Mouse (Mus musculus) embryonic facial prominence, embryonic 13.5 days (tissue): ENCODE measurements around the gene Gna12. TPM values are rescaled to one million over a fixed set of nuclear protein-coding genes. Genes with fewer than 3 reads are reported as not detected.
A peak's percentile ranks its signal among the peaks of the same experiment; 100 is the strongest.

Source experiments
- ATAC-seq: fragments of 200-750 bp; cut with Nextera tagmentation; 2 replicates; pipeline ENCODE4 v1.8.0; 2017; ENCODE audit warnings: low read depth; ENCODE audit not compliant: insufficient number of reproducible peaks, insufficient read depth, low FRiP score, low TSS enrichment
- H3K27ac ChIP-seq: fragments of 300-500 bp; sonication (generic); 2 replicates; pipeline ENCODE4 v1.5.1; 2015; ENCODE audit warnings: moderate library complexity, mild to moderate bottlenecking, inconsistent platforms
- H3K27me3 ChIP-seq: fragments of 300-500 bp; sonication (generic); 2 replicates; pipeline ENCODE4 v1.6.1; 2015; ENCODE audit warnings: mild to moderate bottlenecking, inconsistent platforms
- H3K36me3 ChIP-seq: fragments of 300-500 bp; sonication (generic); 2 replicates; pipeline ENCODE4 v1.6.1; 2015; ENCODE audit warnings: mild to moderate bottlenecking, inconsistent platforms
- H3K4me1 ChIP-seq: fragments of 300-500 bp; sonication (generic); 2 replicates; pipeline ENCODE4 v1.6.1; 2015; ENCODE audit warnings: inconsistent platforms
- H3K4me2 ChIP-seq: fragments of 300-500 bp; sonication (generic); 2 replicates; pipeline ENCODE4 v1.6.1; 2015; ENCODE audit warnings: moderate library complexity, mild to moderate bottlenecking, inconsistent platforms
- H3K4me3 ChIP-seq: fragments of 300-500 bp; sonication (generic); 2 replicates; pipeline ENCODE4 v1.5.1; 2015; ENCODE audit warnings: mild to moderate bottlenecking, inconsistent platforms
- H3K9ac ChIP-seq: fragments of 300-500 bp; sonication (generic); 2 replicates; pipeline ENCODE4 v1.6.1; 2015; ENCODE audit warnings: mild to moderate bottlenecking, inconsistent platforms
- H3K9me3 ChIP-seq: fragments of 300-500 bp; sonication (generic); 2 replicates; pipeline ENCODE4 v1.6.1; 2016; ENCODE audit warnings: inconsistent platforms
- WGBS: fragments of 180-500 bp; shearing (Covaris S2); methylation state at CpG from one replicate; pipeline ENCODE4 v1.1.7; 2015; ENCODE audit warnings: mixed read lengths; 5-methylcytosine and 5-hydroxymethylcytosine counted together
- polyA plus RNA-seq: library from polyadenylated mRNA; unstranded; fragments of >200 nt; fragmentation: Nextera tagmentation; extraction: Ambion mirVana; gene quantifications from 2 replicates; pipeline ENCODE4 v1.2.1, GENCODE M21; 2015

Gene Gna12
- polyA plus RNA-seq, 1 experiment from 2014 or later = 9.3 TPM

GRCm38 (mm10) chr5:140855909-140856530 lies 25.8 kb upstream of the Gna12 start:
- ATAC-seq = no peak
- Histone ChIP-seq H3K27ac (no peak overlapping the region), H3K4me1 (no peaks in the 10 kb centered on the region), H3K4me2 (no peak overlapping the region), H3K9ac (no peak overlapping the region), H3K27me3 (no peaks in the 10 kb centered on the region), H3K36me3 (no peaks in the 10 kb centered on the region), H3K9me3 (no peaks in the 10 kb centered on the region), H3K4me3 (no peak overlapping the region)
- WGBS = 65% methylated on average over 11 of the region's 11 CpGs

GRCm38 (mm10) chr5:140854700-140855099 lies 24.5 kb upstream of the Gna12 start:
- 82% methylated on average over 4 of the region's 4 CpGs for WGBS
- H3K27me3 ChIP-seq = no peaks in the 10 kb centered on the region

GRCm38 (mm10) chr5:140853723-140854122 lies 23.5 kb upstream of the Gna12 start:
- H3K27ac ChIP-seq = no peak overlapping the region
- H3K9ac ChIP-seq = no peak overlapping the region
- no peaks in the 10 kb centered on the region for H3K27me3 ChIP-seq
- no peak overlapping the region for H3K4me3 ChIP-seq
- H3K9me3 ChIP-seq = no peaks in the 10 kb centered on the region
- H3K36me3 ChIP-seq = no peaks in the 10 kb centered on the region
- WGBS = 81% methylated on average over 5 of the region's 5 CpGs
- no peak overlapping the region for H3K4me2 ChIP-seq
- no peak for ATAC-seq
- no peaks in the 10 kb centered on the region for H3K4me1 ChIP-seq

More at GRCm38 (mm10) chr5:140854700-140855099, 24.5 kb upstream of the Gna12 start:
- no peaks in the 10 kb centered on the region for H3K4me1 ChIP-seq
- no peaks in the 10 kb centered on the region for H3K36me3 ChIP-seq
- H3K27ac ChIP-seq = no peak overlapping the region
- H3K9me3 ChIP-seq = no peaks in the 10 kb centered on the region
- H3K4me2 ChIP-seq = no peak overlapping the region
- no peak for ATAC-seq
- no peak overlapping the region for H3K9ac ChIP-seq
- H3K4me3 ChIP-seq = no peak overlapping the region

- 88% methylated on average over 12 of the region's 12 CpGs for WGBS
Observed at GRCm38 (mm10) chr5:140852435-140852996, 22.3 kb upstream of the Gna12 start.

GRCm38 (mm10) chr5:140847300-140847729 lies 17.1 kb upstream of the Gna12 start:
- Histone ChIP-seq H3K4me3 (no peak overlapping the region), H3K9me3 (no peaks in the 10 kb centered on the region), H3K4me1 (no peaks in the 10 kb centered on the region), H3K4me2 (no peak overlapping the region), H3K27me3 (no peaks in the 10 kb centered on the region), H3K9ac (no peak overlapping the region), H3K36me3 (no peaks in the 10 kb centered on the region), H3K27ac (no peak overlapping the region)
- 0 out of 2 replicates have a peak, but pooled peaks have one; percentile 20 for ATAC-seq
- WGBS = 12% methylated on average over 5 of the region's 5 CpGs

More at GRCm38 (mm10) chr5:140852435-140852996, 22.3 kb upstream of the Gna12 start:
- no peak overlapping the region for H3K9ac ChIP-seq
- no peaks in the 10 kb centered on the region for H3K4me1 ChIP-seq
- H3K36me3 ChIP-seq = no peaks in the 10 kb centered on the region
- H3K27me3 ChIP-seq = no peaks in the 10 kb centered on the region
- no peaks in the 10 kb centered on the region for H3K9me3 ChIP-seq
- no peak overlapping the region for H3K27ac ChIP-seq
- H3K4me3 ChIP-seq = no peak overlapping the region
- ATAC-seq = no peak
- no peak overlapping the region for H3K4me2 ChIP-seq

- Histone ChIP-seq H3K27me3 (no peaks in the 10 kb centered on the region), H3K36me3 (no peaks in the 10 kb centered on the region), H3K4me3 (no peak overlapping the region), H3K4me2 (no peak overlapping the region), H3K9me3 (no peaks in the 10 kb centered on the region), H3K4me1 (no peaks in the 10 kb centered on the region), H3K9ac (no peak overlapping the region), H3K27ac (no peak overlapping the region)
- 73% methylated on average over 4 of the region's 4 CpGs for WGBS
- ATAC-seq = no peak
Observed at GRCm38 (mm10) chr5:140841942-140842341, 11.7 kb upstream of the Gna12 start.

- 80% methylated on average over 8 of the region's 8 CpGs for WGBS
Observed at GRCm38 (mm10) chr5:140831064-140831431, 817 bp upstream of the Gna12 start.

GRCm38 (mm10) chr5:140829911-140830294 lies 328 bp downstream of the Gna12 start:
- peaks cover 3% of the 10 kb centered on the region; the same call in 1 of the 2 replicates for H3K36me3 ChIP-seq
- H3K4me3 ChIP-seq = peak overlapping the region; percentile 82
- peak overlapping the region; percentile 89 for H3K9ac ChIP-seq
- peak; percentile 17; the same call in 1 of the 2 replicates for ATAC-seq
- H3K4me1 ChIP-seq = peaks cover 32% of the 10 kb centered on the region
- WGBS = under 1% methylated on average over 56 of the region's 58 CpGs
- no peaks in the 10 kb centered on the region for H3K9me3 ChIP-seq
- H3K27me3 ChIP-seq = no peaks in the 10 kb centered on the region
- peak overlapping the region; percentile 91 for H3K4me2 ChIP-seq
- H3K27ac ChIP-seq = peak overlapping the region; percentile 69

More at GRCm38 (mm10) chr5:140831064-140831431, 817 bp upstream of the Gna12 start:
- ATAC-seq = no peak
- peak overlapping the region; percentile 52 for H3K4me2 ChIP-seq
- peak overlapping the region; percentile 82 for H3K4me3 ChIP-seq
- H3K9me3 ChIP-seq = no peaks in the 10 kb centered on the region
- no peak overlapping the region for H3K27ac ChIP-seq
- H3K4me1 ChIP-seq = peaks cover 32% of the 10 kb centered on the region
- H3K36me3 ChIP-seq = no peaks in the 10 kb centered on the region; the same call in 1 of the 2 replicates
- H3K27me3 ChIP-seq = no peaks in the 10 kb centered on the region
- H3K9ac ChIP-seq = no peak overlapping the region

- Histone ChIP-seq H3K27me3 (no peaks in the 10 kb centered on the region), H3K27ac (0 out of 2 replicates have a peak overlapping the region, but pooled peaks have one; percentile 69), H3K4me3 (peak overlapping the region; percentile 82), H3K9me3 (no peaks in the 10 kb centered on the region), H3K4me2 (peak overlapping the region; percentile 91), H3K9ac (peak overlapping the region; percentile 89), H3K4me1 (peaks cover 34% of the 10 kb centered on the region), H3K36me3 (peaks cover 3% of the 10 kb centered on the region; the same call in 1 of the 2 replicates)
- 35% methylated on average over 18 of the region's 18 CpGs for WGBS
- no peak for ATAC-seq
Observed at GRCm38 (mm10) chr5:140829081-140829910, 935 bp downstream of the Gna12 start.

- Histone ChIP-seq H3K36me3 (peaks cover 3% of the 10 kb centered on the region; the same call in 1 of the 2 replicates), H3K9ac (peak overlapping the region; percentile 47; the same call in 1 of the 2 replicates), H3K4me1 (peaks cover 35% of the 10 kb centered on the region), H3K27ac (peak overlapping the region; percentile 19; the same call in 1 of the 2 replicates), H3K27me3 (no peaks in the 10 kb centered on the region), H3K9me3 (no peaks in the 10 kb centered on the region), H3K4me3 (peak overlapping the region; percentile 3; the same call in 1 of the 2 replicates), H3K4me2 (peak overlapping the region; percentile 91)
- ATAC-seq = no peak
- WGBS = 63% methylated on average over 2 of the region's 2 CpGs
Observed at GRCm38 (mm10) chr5:140828363-140828762, 1.9 kb downstream of the Gna12 start.

GRCm38 (mm10) chr5:140827896-140828295 lies 2.3 kb downstream of the Gna12 start:
- ATAC-seq = no peak
- peaks cover 3% of the 10 kb centered on the region; the same call in 1 of the 2 replicates for H3K36me3 ChIP-seq
- peak overlapping the region; percentile 47; the same call in 1 of the 2 replicates for H3K9ac ChIP-seq
- peak overlapping the region; percentile 91 for H3K4me2 ChIP-seq
- H3K27ac ChIP-seq = peak overlapping the region; percentile 19; the same call in 1 of the 2 replicates
- no peaks in the 10 kb centered on the region for H3K9me3 ChIP-seq
- H3K4me3 ChIP-seq = peak overlapping the region; percentile 3; the same call in 1 of the 2 replicates
- H3K27me3 ChIP-seq = no peaks in the 10 kb centered on the region
- H3K4me1 ChIP-seq = peaks cover 35% of the 10 kb centered on the region
- WGBS = 55% methylated on average over 8 of the region's 8 CpGs
